Mouse (Mus musculus) gastrocnemius, adult 2 months (tissue): ENCODE data around the gene Pfn3. TPM values are rescaled to one million over a fixed set of nuclear protein-coding genes. Genes with fewer than 3 reads are reported as not detected.

Source experiments
- DNase-seq: peaks from one replicate; pipeline ENCODE4 v3.0.0; 2022
- H3K27ac ChIP-seq: fragments of 200-600 bp; 2 replicates; pipeline ENCODE4 v1.8.1; 2022; ENCODE audit warnings: mild to moderate bottlenecking
- H3K4me3 ChIP-seq: fragments of 200-600 bp; 2 replicates; pipeline ENCODE4 v1.8.1; 2022; ENCODE audit warnings: mild to moderate bottlenecking, moderate library complexity
- CTCF ChIP-seq: fragments of 200-600 bp; IDR thresholded peaks from 2 replicates; pipeline ENCODE4 v1.8.1; 2022; ENCODE audit warnings: antibody characterized with exemption, mild to moderate bottlenecking, moderate library complexity
- intact Hi-C: fragments of 180-260 bp; cut with DNase I; formaldehyde crosslinking; loops from one replicate; pipeline ENCODE4 v1.15.1; 2025
- long read RNA-seq, 2 experiments: library from polyadenylated mRNA; stranded (forward); transcript quantifications; one replicate each; pipeline ENCODE4 v2.0.0; 2021
- total RNA-seq, 2 experiments: library from RNA; stranded (reverse); gene quantifications; 2 replicates each; pipeline ENCODE4 v1.2.3; 2021

Pfn3 gene
- total RNA-seq: not detected
- long read RNA-seq, experiment 1: 0 reads
- long read RNA-seq, experiment 2: 0 reads

DNA sequence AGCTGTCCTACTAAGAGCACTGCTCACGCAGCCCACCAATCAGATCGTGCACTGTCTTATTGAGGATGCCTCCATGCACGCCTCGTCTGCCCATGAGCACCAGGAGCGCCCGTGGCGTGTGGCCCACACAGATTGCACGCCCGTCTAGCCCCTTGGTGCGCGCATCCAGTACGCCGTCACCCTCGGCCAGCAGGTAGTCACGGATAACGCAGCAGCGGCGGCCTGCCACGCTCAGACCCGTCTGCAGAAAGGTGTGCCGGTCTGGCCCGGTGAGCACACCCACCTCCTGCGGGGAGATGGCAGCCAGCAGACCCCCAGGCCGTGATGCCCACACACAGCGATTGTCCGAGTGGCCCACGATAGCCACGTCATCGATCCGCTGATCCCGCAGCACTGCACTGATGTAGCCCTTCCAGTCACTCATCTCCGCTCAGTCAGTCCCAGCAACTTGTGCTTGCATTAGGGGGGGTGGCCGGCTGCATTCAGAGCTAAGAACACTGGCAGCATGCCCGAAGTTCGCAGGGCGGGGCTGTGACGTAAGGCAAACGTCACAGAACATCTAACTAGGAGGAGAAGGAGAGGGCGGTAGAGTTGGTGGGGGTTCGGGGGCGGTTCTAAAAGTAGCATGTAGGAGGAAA, at the start of gene Pfn3:
Gene Pfn3 (minus strand): TSS at position 490 of the 638 bp plus-strand sequence.
- peak; percentile 34 for DNase-seq
- TF ChIP-seq CTCF: no peak
- peak within 1 kb of the TSS; percentile 13 for H3K4me3 ChIP-seq

DNA sequence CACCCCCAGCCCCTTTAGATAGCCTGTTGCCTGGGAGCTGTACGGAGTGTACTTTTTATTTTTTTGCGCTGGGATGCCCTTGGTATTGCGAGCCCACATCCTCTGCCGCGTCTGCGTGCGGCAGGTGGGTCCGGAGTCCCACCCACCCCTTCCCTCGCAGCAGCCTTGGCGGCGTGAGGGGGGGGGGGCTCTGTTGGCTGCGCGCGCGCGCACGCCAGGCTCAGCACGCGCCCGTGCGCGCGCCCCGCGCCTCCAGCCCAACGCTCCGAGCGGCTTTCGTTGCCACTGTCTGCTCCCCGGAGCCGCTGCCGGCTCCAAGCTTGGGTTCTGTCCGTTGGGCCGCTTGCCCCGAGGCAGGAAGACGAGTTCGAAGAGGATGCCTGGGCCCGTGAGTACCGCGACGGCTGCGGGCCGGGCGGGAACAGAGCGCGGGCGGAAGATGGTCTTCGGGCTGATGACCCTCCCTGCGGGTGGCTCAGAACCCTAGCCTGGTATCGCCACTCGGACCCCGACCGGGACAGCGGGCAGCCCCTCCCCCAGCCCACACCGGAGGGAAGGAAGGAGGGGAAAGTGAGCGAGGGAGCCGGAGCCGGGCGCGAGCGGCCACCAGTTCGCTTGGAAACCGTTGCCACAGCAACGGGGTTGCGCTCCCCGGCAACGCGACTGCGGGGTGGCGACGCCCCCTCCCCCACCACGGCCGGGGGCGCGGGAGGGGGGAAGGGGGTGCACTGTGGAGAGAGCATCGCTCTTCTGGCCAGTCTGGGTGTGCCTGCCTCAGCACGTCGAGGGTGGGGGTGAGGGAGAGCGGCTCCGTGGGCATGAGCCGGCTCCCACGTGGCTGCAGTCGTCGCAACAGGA, 49.2 kb upstream of the Pfn3 start, which contains the start of gene Prr7:
Gene Prr7 (plus strand): TSS at position 241 of the 858 bp plus-strand sequence.
- H3K27ac ChIP-seq: peak within 1 kb of the TSS; percentile 65
- DNase-seq: peak; percentile 63
- peak within 1 kb of the TSS; percentile 81 for H3K4me3 ChIP-seq
- intact Hi-C loops: no loop called here
- no peak for TF ChIP-seq CTCF

More for the DNA sequence above, at the start of gene Pfn3:
- intact Hi-C loops: no loop called here
- H3K27ac ChIP-seq: no peak within 1 kb of the TSS

DNA sequence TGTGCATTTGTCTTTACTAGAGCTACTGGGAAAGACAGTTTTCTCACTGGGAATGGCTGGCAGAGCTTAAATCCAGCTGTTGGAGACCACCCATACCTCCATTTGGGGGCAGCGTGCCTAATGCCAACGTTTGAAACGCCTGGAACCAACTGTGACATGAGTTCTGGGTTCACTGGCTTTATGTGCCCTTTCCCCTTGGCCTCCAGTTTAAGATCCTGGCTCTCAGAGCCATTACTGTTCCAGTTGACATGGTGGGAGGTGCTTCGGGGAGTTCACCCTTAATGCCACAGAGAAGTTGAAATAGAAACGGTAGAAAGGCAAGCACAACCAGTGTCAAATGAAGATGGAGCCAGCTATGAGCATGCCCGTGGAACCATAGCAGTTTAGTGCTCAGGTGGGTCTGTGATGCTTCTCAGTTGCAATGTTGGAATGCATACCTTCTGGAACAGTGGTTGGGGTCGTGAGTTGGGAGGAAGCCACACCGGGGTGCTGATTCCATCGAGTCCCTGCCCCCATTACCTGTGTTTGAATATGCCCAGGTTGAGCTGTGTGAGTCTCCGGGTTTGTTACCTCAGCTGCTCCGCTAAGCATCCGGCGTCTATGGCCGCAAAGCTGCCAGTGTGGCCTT, 48.5 kb upstream of the Pfn3 start:
- no peak for TF ChIP-seq CTCF
- H3K4me3 ChIP-seq: peak overlapping the region; percentile 81
- intact Hi-C loops: no loop called here
- H3K27ac ChIP-seq: peak overlapping the region; percentile 65; the same call in 1 of the 2 replicates
- no peak for DNase-seq

DNA sequence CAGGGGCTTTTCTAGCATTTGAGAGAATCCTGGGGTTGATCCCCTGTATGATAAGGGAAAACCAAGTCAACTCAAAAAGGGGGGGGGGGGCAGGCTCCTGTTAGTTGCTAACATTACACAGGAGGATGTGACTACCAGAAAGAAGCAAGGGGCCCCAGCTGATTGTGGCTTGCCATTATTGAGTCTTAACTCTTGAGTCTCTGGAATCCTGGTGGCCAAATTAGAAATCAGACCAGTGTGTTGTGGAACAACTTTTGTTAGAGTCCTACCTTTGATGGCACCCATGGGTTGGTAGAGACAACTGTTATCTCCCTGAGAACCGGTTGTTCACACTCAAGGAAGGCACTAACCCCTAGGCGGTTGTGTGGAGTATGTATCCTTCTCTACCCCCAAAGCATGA, 47.9 kb upstream of the Pfn3 start:
- DNase-seq: no peak
- TF ChIP-seq CTCF: no peak
- no peak overlapping the region for H3K4me3 ChIP-seq
- no peak overlapping the region for H3K27ac ChIP-seq
- intact Hi-C loops: no loop called here

DNA sequence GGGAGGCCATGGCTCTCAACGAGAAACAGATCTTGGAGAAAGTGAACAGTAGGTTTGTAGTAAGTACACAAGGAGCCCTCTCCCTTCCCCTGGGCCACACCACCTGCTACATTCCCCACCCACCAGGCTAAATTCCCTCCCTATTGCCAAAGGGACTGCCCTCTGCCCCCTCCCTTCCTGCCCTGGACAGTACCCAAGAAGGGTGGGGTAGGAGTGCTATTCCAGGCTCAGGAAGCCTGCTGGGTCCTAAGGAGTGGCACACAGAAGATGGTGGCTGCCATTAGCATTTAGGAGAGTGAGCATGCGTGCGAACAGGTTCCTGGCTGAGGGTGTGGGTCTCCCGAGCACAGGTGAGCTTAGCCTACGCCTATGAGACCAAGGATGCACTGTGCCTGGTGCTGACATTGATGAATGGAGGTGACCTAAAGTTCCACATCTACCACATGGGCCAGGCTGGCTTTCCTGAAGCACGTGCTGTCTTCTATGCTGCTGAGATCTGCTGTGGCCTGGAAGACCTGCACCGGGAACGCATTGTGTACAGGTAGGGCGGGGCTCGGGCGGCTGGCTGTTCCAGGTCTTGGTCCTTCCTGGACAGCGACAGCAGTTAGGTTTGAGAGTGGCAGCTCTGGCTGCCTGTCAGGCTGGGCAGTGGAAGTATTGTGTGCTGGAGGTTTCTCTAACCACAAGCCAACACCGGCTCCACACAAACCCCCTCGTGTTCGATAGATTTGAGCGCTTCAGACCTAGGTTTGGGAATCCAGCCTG, 36.9 kb upstream of the Pfn3 start:
- intact Hi-C loops: loop anchor here (2.0 kb wide), 2 partner anchors 17 to 61 kb away; partner anchors contain the start of gene Pdlim7

DNA sequence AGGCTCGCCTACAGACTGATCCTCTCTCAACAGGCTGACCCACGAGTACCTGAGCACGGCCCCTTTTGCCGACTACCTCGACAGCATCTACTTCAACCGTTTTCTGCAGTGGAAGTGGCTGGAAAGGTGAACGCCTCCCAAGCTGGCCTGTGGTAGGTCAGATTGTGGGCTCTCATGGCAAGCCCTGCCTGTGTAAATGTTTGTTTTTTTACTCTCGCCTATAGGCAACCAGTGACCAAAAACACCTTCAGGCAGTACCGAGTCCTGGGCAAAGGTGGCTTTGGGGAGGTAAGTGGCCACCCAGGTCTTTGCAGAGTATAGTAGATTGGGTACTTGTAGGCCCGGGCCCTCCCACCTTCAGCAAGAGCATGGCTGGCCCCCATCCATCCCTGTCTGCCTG, 36.3 kb upstream of the Pfn3 start:
- Histone ChIP-seq H3K4me3 (peak overlapping the region; percentile 37), H3K27ac (peak overlapping the region; percentile 89)
- intact Hi-C loops: loop anchor here (2.0 kb wide), 2 partner anchors 18 to 62 kb away; partner anchors contain the start of gene Pdlim7
- no peak for TF ChIP-seq CTCF
- DNase-seq: no peak

More for the DNA sequence above, 36.9 kb upstream of the Pfn3 start:
- DNase-seq: peak; percentile 75
- no peak for TF ChIP-seq CTCF
- H3K4me3 ChIP-seq: peak overlapping the region; percentile 37
- H3K27ac ChIP-seq: peak overlapping the region; percentile 89

DNA sequence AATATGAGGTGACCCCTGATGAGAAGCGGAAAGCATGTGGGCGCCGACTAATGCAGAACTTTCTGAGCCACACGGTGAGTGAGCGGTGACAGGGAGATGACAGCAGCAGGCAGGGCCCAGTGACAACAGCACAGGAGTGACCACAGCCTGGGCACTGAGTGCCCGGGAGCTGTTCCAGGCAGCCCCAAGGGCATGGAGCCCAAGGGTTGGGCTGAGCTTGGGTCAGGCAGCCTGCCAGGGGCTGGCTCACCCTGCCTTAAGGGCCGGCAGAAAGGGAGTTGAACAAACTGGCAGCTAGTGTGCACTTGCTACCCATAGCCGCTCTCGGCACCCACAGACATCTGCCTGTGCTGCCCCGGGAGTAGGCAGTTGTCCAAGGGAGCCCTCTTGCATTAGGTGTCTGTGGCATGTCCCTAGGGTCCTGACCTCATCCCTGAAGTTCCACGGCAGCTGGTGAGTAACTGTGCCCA, 35.5 kb upstream of the Pfn3 start:
- peak overlapping the region; percentile 89 for H3K27ac ChIP-seq
- no peak for TF ChIP-seq CTCF
- DNase-seq: peak; percentile 94
- peak overlapping the region; percentile 43 for H3K4me3 ChIP-seq
- intact Hi-C loops: loop anchor here (2.0 kb wide), 2 partner anchors 18 to 62 kb away; partner anchors contain the start of gene Pdlim7

DNA sequence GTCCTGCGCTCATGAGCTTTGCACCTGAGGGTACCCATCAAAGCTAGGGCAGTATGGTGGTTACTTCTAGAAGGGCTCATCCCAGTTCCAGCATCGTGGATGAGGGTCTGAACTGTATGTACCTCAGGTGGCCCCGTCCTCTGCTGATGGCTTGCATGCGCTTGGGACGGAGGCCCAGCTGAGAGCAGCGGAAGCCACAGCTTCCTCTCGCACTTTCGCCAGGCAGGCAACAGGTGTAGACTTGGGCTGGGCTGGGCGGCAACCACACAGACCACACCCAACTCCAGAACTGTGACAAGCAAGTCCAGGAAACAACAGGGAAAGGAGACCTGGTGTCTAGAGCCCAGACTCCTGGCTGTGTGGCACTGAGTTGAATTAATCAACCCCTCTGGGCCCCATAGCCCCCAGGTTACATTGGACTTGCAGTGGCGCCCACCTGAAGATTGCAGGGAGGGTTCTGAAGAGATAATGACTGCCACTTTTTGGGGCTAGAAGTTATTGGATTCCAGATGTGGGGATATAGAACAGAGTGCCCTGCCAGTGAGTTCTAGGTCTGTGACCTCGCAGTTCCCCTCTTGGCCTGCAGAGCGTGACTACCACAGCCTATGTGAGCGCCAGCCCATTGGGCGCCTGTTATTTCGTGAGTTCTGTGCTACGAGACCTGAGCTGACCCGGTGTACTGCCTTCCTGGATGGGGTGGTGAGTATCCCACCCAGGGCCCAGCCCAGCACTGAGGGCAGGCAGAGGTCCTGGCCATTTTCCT, 34.8 kb upstream of the Pfn3 start:
- TF ChIP-seq CTCF: peak; percentile 40
- Histone ChIP-seq H3K4me3 (peak overlapping the region; percentile 43), H3K27ac (peak overlapping the region; percentile 89)
- peak; percentile 42 for DNase-seq
- intact Hi-C loops: loop anchor here (2.0 kb wide), 2 partner anchors 19 to 63 kb away; partner anchors contain the start of gene Pdlim7

DNA sequence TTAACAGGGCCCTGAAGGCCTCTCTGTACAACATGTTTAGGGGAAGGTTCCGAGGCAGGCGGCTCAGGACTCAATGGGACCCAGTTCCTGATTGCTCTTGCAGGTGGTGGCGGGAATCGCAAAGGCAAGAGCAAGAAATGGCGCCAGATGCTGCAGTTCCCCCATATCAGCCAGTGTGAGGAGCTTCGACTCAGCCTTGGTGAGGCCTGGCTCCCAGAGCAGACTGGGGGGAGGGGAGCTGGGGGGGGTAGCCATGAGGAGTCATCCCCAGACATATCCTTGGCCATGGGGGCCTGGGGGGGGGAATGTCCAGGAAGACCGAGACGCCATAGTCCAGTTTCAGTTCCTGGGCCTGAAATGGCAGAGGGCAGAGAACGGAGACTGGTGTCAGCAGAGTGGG, 34.2 kb upstream of the Pfn3 start:
- Histone ChIP-seq H3K27ac (peak overlapping the region; percentile 89), H3K4me3 (no peak overlapping the region)
- intact Hi-C loops: no loop called here
- TF ChIP-seq CTCF: no peak
- DNase-seq: peak; percentile 30

DNA sequence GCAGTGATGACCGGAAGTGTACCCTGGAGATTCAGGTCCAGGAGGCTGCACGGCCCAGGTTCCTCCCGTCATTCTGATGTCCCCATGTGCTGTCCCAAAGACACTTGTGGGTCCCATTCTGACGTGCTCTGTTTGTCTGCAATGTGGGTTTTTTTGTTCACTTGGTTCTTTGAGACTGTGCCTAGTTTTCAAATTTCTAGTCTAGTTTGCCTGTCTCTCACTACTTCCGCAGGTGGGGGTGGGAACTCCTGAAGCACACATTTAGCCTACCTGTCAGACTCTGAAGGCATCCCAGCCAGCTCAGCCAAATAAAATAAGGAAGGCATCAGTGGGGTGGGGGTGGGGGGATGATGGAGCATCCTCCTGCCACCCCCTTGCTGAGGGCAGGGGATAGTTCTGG, 33.1 kb upstream of the Pfn3 start:
- intact Hi-C loops: no loop called here
- Histone ChIP-seq H3K27ac (no peak overlapping the region), H3K4me3 (no peak overlapping the region)
- DNase-seq: no peak
- no peak for TF ChIP-seq CTCF

DNA sequence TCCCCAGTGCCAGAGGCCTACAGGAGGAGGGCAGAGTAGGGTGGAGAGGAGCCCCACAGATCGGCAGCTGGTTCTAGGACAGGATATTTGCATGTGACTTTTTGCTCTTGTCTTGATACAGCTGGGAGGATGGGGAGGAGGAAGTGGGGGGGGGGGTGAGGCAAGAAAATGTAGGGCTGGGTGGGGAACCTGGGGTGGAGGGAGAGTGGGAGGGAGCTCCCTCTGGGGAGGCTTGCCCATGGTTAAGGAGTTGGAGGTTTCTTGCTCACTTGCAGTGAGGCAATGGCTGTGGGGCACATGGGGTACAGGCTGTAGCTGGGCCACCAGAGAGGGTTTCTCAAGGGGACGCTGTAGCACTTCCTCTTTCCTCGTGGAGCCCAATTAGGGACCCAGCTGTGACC, 32.5 kb upstream of the Pfn3 start:
- DNase-seq: no peak
- Histone ChIP-seq H3K4me3 (no peak overlapping the region; the same call in 1 of the 2 replicates), H3K27ac (peak overlapping the region; percentile 95)
- no peak for TF ChIP-seq CTCF
- intact Hi-C loops: no loop called here
